Mouse (Mus musculus) CH12.LX (cell line): ENCODE results near the gene Sept9. TPM values are rescaled to one million over a fixed set of nuclear protein-coding genes. Genes with fewer than 3 reads are reported as not detected.
A peak's percentile ranks its signal among the peaks of the same experiment; 100 is the strongest.

ENCODE experiments used
- DNase-seq: peaks from one replicate; pipeline ENCODE4 v3.0.0-alpha.2; 2013; ENCODE audit errors: extremely low read depth
- H3K27ac ChIP-seq: 2 replicates; pipeline ENCODE4 v1.5.1; 2012; ENCODE audit warnings: low read depth, mild to moderate bottlenecking, control low read depth, moderate library complexity; ENCODE audit not compliant: insufficient read depth
- H3K27me3 ChIP-seq: replicated peaks from 2 replicates; pipeline ENCODE3; 2012; ENCODE audit warnings: inconsistent platforms
- H3K36me3 ChIP-seq, 2 experiments: replicated peaks in 1 of 2; 2 replicates each; pipeline versions ENCODE3 to v1.6.1; 2012; ENCODE audit warnings: inconsistent platforms in 1 of 2, low read length in 1 of 2, mild to moderate bottlenecking in 1 of 2, mixed read lengths in 1 of 2, moderate library complexity in 1 of 2; ENCODE audit not compliant: control insufficient read depth in 1 of 2, insufficient read depth in 1 of 2
- H3K4me1 ChIP-seq, 2 experiments: 2 replicates each; pipeline ENCODE4 v1.6.1; 2012; ENCODE audit warnings: inconsistent platforms in 1 of 2, moderate library complexity in 1 of 2; ENCODE audit not compliant: insufficient read depth in 2 of 2, control insufficient read depth in 1 of 2
- H3K4me2 ChIP-seq: 2 replicates; pipeline ENCODE4 v1.6.1; 2012; ENCODE audit warnings: low read depth, mild to moderate bottlenecking, control low read depth; ENCODE audit not compliant: poor library complexity, insufficient read depth, severe bottlenecking
- H3K4me3 ChIP-seq, 3 experiments: fragments of 150-350 bp in 1 of 3; sonication (generic) in 1 of 3; replicated peaks in 1 of 3; 2 replicates each; pipeline versions ENCODE3 to v1.5.1; 2011 to 2012; ENCODE audit warnings: low read depth in 2 of 3, low read length in 2 of 3, mild to moderate bottlenecking in 2 of 3, moderate library complexity in 2 of 3, control low read depth in 1 of 3, improper control_type of control experiment in 1 of 3, inconsistent platforms in 1 of 3, mixed read lengths in 1 of 3; ENCODE audit not compliant: poor library complexity in 1 of 3
- H3K79me2 ChIP-seq: replicated peaks from 2 replicates; pipeline ENCODE4 v1.6.1; 2012; ENCODE audit warnings: mild to moderate bottlenecking, moderate library complexity; ENCODE audit not compliant: control insufficient read depth, poor library complexity, insufficient read depth, severe bottlenecking; ENCODE audit errors: extremely low read depth
- H3K9ac ChIP-seq: 2 replicates; pipeline ENCODE4 v1.6.1; 2012; ENCODE audit warnings: low read depth, mild to moderate bottlenecking, control low read depth, moderate library complexity; ENCODE audit not compliant: insufficient read depth
- H3K9me3 ChIP-seq: replicated peaks from 2 replicates; pipeline ENCODE3; 2012; ENCODE audit warnings: low read length, inconsistent platforms, mixed read lengths
- BHLHE40 ChIP-seq: IDR thresholded peaks from 2 replicates; pipeline ENCODE4 v1.6.1; 2011; ENCODE audit warnings: mild to moderate bottlenecking, low read depth, low read length, improper control_type of control experiment
- CTCF ChIP-seq, 2 experiments: IDR thresholded peaks in 1 of 2; conservative IDR thresholded peaks in 1 of 2; 2 replicates each; pipeline ENCODE4 v1.5.1; 2011 to 2012; ENCODE audit warnings: low read depth in 2 of 2, low read length in 2 of 2, improper control_type of control experiment in 1 of 2, inconsistent platforms in 1 of 2, mild to moderate bottlenecking in 1 of 2, moderate library complexity in 1 of 2
- E2F4 ChIP-seq: IDR thresholded peaks from 2 replicates; pipeline ENCODE4 v1.6.1; 2011; ENCODE audit warnings: low read depth, low read length, improper control_type of control experiment; ENCODE audit not compliant: insufficient replicate concordance
- EP300 ChIP-seq: IDR thresholded peaks from 2 replicates; pipeline ENCODE4 v1.6.1; 2011; ENCODE audit warnings: low read length, improper control_type of control experiment
- ETS1 ChIP-seq: conservative IDR thresholded peaks from 2 replicates; pipeline ENCODE4 v1.6.1; 2012; ENCODE audit warnings: low read depth, mild to moderate bottlenecking, inconsistent platforms, low read length, improper control_type of control experiment, moderate library complexity
- IRF4 ChIP-seq: IDR thresholded peaks from 2 replicates; pipeline ENCODE4 v1.6.1; 2014; ENCODE audit warnings: low read depth, mild to moderate bottlenecking, inconsistent platforms, low read length, improper control_type of control experiment
- JUN ChIP-seq: IDR thresholded peaks from 2 replicates; pipeline ENCODE4 v1.6.1; 2011; ENCODE audit warnings: low read depth, mild to moderate bottlenecking, low read length, improper control_type of control experiment, moderate library complexity; ENCODE audit not compliant: insufficient read depth
- MAX ChIP-seq: IDR thresholded peaks from 2 replicates; pipeline ENCODE4 v1.6.1; 2011; ENCODE audit warnings: low read length, improper control_type of control experiment
- MEF2A ChIP-seq: IDR thresholded peaks from 2 replicates; pipeline ENCODE4 v1.6.1; 2014; ENCODE audit warnings: low read depth, mild to moderate bottlenecking, inconsistent platforms, low read length, improper control_type of control experiment, borderline replicate concordance
- MYC ChIP-seq: IDR thresholded peaks from 2 replicates; pipeline ENCODE4 v1.6.1; 2011; ENCODE audit warnings: low read depth, mild to moderate bottlenecking, improper control_type of control experiment, low read length
- PAX5 ChIP-seq: IDR thresholded peaks from 2 replicates; pipeline ENCODE4 v1.6.1; 2012; ENCODE audit warnings: low read length, inconsistent platforms, mixed read lengths
- RCOR1 ChIP-seq: conservative IDR thresholded peaks from 2 replicates; pipeline ENCODE4 v1.6.1; 2012; ENCODE audit warnings: low read depth, mild to moderate bottlenecking, inconsistent platforms, low read length, improper control_type of control experiment
- SIN3A ChIP-seq: IDR thresholded peaks from 2 replicates; pipeline ENCODE4 v1.6.1; 2012; ENCODE audit warnings: low read length, improper control_type of control experiment, inconsistent platforms
- TCF12 ChIP-seq: IDR thresholded peaks from 2 replicates; pipeline ENCODE4 v1.6.1; 2014; ENCODE audit warnings: low read depth, mild to moderate bottlenecking, inconsistent platforms, low read length, improper control_type of control experiment
- UBTF ChIP-seq: IDR thresholded peaks from 2 replicates; pipeline ENCODE4 v1.6.1; 2012; ENCODE audit warnings: low read depth, mild to moderate bottlenecking, inconsistent platforms, low read length, improper control_type of control experiment, moderate library complexity
- ZKSCAN1 ChIP-seq: IDR thresholded peaks from 2 replicates; pipeline ENCODE4 v1.6.1; 2012; ENCODE audit warnings: low read depth, inconsistent platforms, low read length, improper control_type of control experiment, borderline replicate concordance
- ZMIZ1 ChIP-seq: IDR thresholded peaks from 2 replicates; pipeline ENCODE4 v1.6.1; 2012; ENCODE audit warnings: low read depth, mild to moderate bottlenecking, inconsistent platforms, low read length, improper control_type of control experiment
- ZNF384 ChIP-seq: IDR thresholded peaks from 2 replicates; pipeline ENCODE4 v1.6.1; 2012; ENCODE audit warnings: low read depth, low read length, improper control_type of control experiment, inconsistent platforms
- dilution Hi-C: fragments of 300-500 bp; cut with MboI; formaldehyde crosslinking; loops from 2 replicates; pipeline ENCODE4 v1.14.3; 2020; ENCODE audit warnings: low sequenced_read_pairs; ENCODE audit not compliant: extremely low pct_unique_long_range_greater_than_20kb, extremely low pct_ligation_motif_present
- in situ Hi-C: fragments of 300-500 bp; cut with MboI; formaldehyde crosslinking; loops from 3 replicates; pipeline ENCODE4 v1.14.3; 2019; ENCODE audit warnings: low sequenced_read_pairs, low pct_ligation_motif_present, low pct_unique_long_range_greater_than_20kb, mixed read lengths
- polyA plus RNA-seq: library from polyadenylated mRNA; unstranded; fragments of >175 nt; gene quantifications from 2 replicates; pipeline ENCODE4 v1.2.1, GENCODE M21; 2012; ENCODE audit warnings: low read depth; ENCODE audit not compliant: insufficient read length
- total RNA-seq, 2 experiments: library from RNA; depleted of rRNA; stranded (reverse); fragments of 300-350 nt in 1 of 2; fragments of >200 nt in 1 of 2; gene quantifications; 2 replicates each; pipeline ENCODE4 v1.2.3; 2012 to 2014

Sept9 gene
- total and polyA plus RNA-seq, 3 experiments: 47.6 to 128 (median 110) TPM

DNA sequence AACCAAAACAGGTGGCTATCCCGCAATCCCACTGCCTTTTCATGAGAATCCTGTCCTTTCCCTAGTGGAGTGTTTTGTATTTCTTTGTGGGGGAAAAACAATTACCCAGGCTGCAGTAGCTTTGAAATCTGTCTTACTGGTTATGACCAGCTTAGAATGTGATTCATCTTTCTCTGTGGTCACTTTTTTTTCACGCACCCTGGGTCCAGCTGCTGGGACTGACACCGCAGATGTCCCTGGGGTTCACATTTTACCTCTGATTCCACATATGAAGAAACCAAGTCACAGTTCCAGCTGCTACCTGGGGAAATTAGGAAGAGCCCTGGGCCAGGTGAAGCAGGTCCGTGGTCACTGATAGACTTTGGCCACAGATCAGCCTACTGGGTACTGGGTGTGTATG lies 194.3 kb downstream of the Sept9 start:
- no peaks in the 10 kb centered on the region for H3K27me3 ChIP-seq
- H3K36me3 ChIP-seq: no peaks in the 10 kb centered on the region
- in situ Hi-C loops: loop anchor here (5.0 kb wide), 1 partner anchor 219 kb away; no protein-coding TSS in a partner anchor

DNA sequence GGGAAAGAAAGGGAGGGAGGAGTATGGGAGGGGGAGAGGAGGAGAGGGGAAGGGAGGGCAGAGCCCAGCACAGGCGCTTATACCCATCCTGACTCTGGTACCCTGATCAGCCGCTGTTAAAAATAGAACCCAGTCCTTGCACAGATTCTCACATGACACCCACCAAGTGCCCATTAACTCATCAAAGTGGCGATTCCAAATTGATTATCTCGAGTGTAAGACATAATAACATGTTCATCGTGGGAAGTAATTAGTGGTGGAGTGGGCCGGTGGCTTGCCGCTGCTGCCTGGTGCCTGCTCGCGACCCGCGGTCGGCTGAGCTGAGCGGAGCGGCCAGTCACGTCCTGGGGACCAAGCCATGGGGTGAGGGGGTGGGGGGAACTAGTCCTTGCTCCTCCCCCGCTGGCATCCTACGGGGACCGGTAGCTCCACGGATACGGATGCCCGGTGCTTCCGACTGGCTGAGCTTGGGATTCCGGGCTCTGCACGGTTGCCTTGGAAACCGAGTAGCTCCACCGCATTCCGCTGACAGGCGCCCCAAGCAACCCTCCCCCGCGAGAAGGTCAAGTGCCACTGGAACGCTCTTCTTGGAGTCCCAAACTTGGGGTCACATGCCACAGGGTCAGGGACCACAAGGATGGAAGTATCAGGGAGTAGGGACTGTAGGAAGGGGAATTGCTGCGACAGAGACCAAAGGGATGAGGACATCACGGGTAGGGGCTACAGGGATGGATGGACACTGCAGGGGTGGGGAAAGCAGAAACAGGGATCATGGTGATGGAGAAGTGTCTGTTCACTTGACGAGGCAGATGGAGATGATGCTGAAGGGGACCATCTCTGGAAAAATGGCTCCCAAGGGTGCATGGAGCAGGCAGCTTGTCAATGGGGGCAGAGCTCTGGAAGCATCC lies 195.0 kb downstream of the Sept9 start:
- Histone ChIP-seq H3K4me2 (peak overlapping the region; percentile 65), H3K4me1 (peaks cover 41 to 70% of the 10 kb centered on the region in 2 experiments), H3K27ac (no peak overlapping the region), H3K9me3 (no peaks in the 10 kb centered on the region), H3K27me3 (no peaks in the 10 kb centered on the region), H3K79me2 (no peaks in the 10 kb centered on the region), H3K36me3 (no peaks in the 10 kb centered on the region), H3K9ac (no peak overlapping the region), H3K4me3 (peak overlapping the region in 2 of 3 experiments; percentile 4 to 23)
- in situ Hi-C loops (loop anchor here (5.0 kb wide), 2 partner anchors 83 to 218 kb away; no protein-coding TSS in a partner anchor), dilution Hi-C loops (no loop called here)
- 0 out of 2 replicates have a peak, but pooled peaks have one; percentile 18 for TF ChIP-seq IRF4
- TF ChIP-seq BHLHE40: 0 out of 2 replicates have a peak, but pooled peaks have one; percentile 4
- 0 out of 2 replicates have a peak, but pooled peaks have one; percentile 30 for TF ChIP-seq SIN3A
- 0 out of 2 replicates have a peak, but pooled peaks have one; percentile 21 for TF ChIP-seq MAX
- TF ChIP-seq ZMIZ1: no peak
- TF ChIP-seq TCF12: peak; percentile 37; the same call in 1 of the 2 replicates
- no peak for TF ChIP-seq E2F4
- TF ChIP-seq UBTF: 0 out of 2 replicates have a peak, but pooled peaks have one; percentile 52
- DNase-seq: no peak

More for the DNA sequence above, 194.3 kb downstream of the Sept9 start:
- H3K79me2 ChIP-seq: no peaks in the 10 kb centered on the region
- H3K9ac ChIP-seq: no peak overlapping the region
- DNase-seq: peak; percentile 54
- H3K4me3 ChIP-seq: no peak overlapping the region
- peak; percentile 66 for TF ChIP-seq JUN
- no peak for TF ChIP-seq ZKSCAN1
- TF ChIP-seq CTCF (conservative IDR thresholded peaks at IDR 0.05 in 1 of 2, IDR thresholded peaks at IDR 0.05 in 1 of 2; ENCODE audit: low read depth in 2 of 2, low read length in 2 of 2): no peak
- peak; percentile 76 for TF ChIP-seq BHLHE40
- TF ChIP-seq ZNF384: peak; percentile 70
- no peak for TF ChIP-seq MYC
- peak; percentile 85 for TF ChIP-seq TCF12
- TF ChIP-seq IRF4: peak; percentile 83
- TF ChIP-seq RCOR1: no peak; the same call in 1 of the 2 replicates
- 0 out of 2 replicates have a peak, but pooled peaks have one; percentile 52 for TF ChIP-seq PAX5
- peak; percentile 62; the same call in 1 of the 2 replicates for TF ChIP-seq MEF2A
- TF ChIP-seq EP300: peak; percentile 85
- peak; percentile 93 for TF ChIP-seq ETS1
- H3K4me1 ChIP-seq: peaks cover 41 to 69% of the 10 kb centered on the region in 2 experiments
- peak overlapping the region; percentile 65; the same call in 1 of the 2 replicates for H3K4me2 ChIP-seq
- no peaks in the 10 kb centered on the region for H3K9me3 ChIP-seq
- no peak overlapping the region for H3K27ac ChIP-seq
- dilution Hi-C loops: no loop called here
